Mouse (Mus musculus) olfactory bulb, adult 2 months (tissue): ENCODE data around the gene Lmod3.

Source experiments
- CTCF ChIP-seq: fragments of 200-500 bp; IDR thresholded peaks from 2 replicates; pipeline ENCODE4 v1.5.1; 2012; ENCODE audit warnings: low read depth, mild to moderate bottlenecking, low read length, moderate library complexity; ENCODE audit not compliant: insufficient read depth
- POLR2A ChIP-seq: fragments of 200-500 bp; IDR thresholded peaks from 2 replicates; pipeline ENCODE4 v1.6.1; 2012; ENCODE audit warnings: mild to moderate bottlenecking, low read depth, low read length, moderate library complexity; ENCODE audit not compliant: insufficient read depth

DNA sequence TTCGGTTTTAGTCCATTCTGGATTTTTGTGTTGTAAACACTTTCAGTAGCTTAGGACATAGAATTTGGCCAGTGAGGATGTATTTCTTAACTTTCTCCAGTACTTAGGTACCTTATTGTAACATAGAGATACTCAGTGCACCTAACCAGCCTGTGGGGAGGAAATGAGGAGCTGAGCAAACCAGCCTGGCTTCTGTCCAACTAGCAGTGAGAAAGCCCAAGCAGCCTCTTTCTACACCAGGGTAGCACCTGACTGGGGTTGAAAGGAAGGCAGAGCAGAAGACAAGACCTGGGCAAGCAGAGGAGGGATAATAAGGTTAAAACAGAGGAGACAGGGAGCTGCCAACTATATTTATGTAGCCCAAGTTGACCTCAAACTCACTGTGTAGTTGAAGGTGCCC lies 31.1 kb upstream of the Lmod3 start:
- TF ChIP-seq POLR2A (no peak), CTCF (no peak)
